Mouse (Mus musculus) frontal cortex, adult 2 months (tissue): ENCODE data around the gene Prkce. TPM values are rescaled to one million over a fixed set of nuclear protein-coding genes. Genes with fewer than 3 reads are reported as not detected.

ENCODE experiments used
- DNase-seq, 2 experiments: peaks; one replicate each; pipeline ENCODE4 v3.0.0; 2022; ENCODE audit warnings: low spot score in 1 of 2; ENCODE audit errors: extremely low spot score in 1 of 2
- polyA plus RNA-seq: library from polyadenylated mRNA; depleted of rRNA; stranded (reverse); fragments of >200 nt; gene quantifications from 2 replicates; pipeline ENCODE4 v1.2.3, GENCODE M21; 2012

Gene Prkce
- polyA plus RNA-seq, 1 experiment: 96.6 TPM

GRCm38 (mm10) chr17:86286747-86287271 is 119.2 kb downstream of the Prkce start:
- no peak for DNase-seq

GRCm38 (mm10) chr17:86292711-86293110 is 125.1 kb downstream of the Prkce start:
- DNase-seq: no peak

GRCm38 (mm10) chr17:86293247-86293744 is 125.7 kb downstream of the Prkce start:
- DNase-seq: peak in 1 of 2 experiments; percentile 61

- no peak for DNase-seq
Observed at GRCm38 (mm10) chr17:86299576-86299975, 132.0 kb downstream of the Prkce start.

GRCm38 (mm10) chr17:86300774-86301595 is 133.4 kb downstream of the Prkce start:
- peak; percentile 84 to 87 for DNase-seq

GRCm38 (mm10) chr17:86302266-86302665 is 134.7 kb downstream of the Prkce start:
- DNase-seq: peak; percentile 22 to 42

GRCm38 (mm10) chr17:86302861-86303331 is 135.3 kb downstream of the Prkce start:
- no peak for DNase-seq

GRCm38 (mm10) chr17:86303401-86304243 is 136.0 kb downstream of the Prkce start:
- DNase-seq: no peak

GRCm38 (mm10) chr17:86304923-86305630 is 137.5 kb downstream of the Prkce start:
- no peak for DNase-seq

GRCm38 (mm10) chr17:86306161-86306560 is 138.6 kb downstream of the Prkce start:
- DNase-seq: no peak

- no peak for DNase-seq
Observed at GRCm38 (mm10) chr17:86313413-86314139, 146.0 kb downstream of the Prkce start.

- DNase-seq: no peak
Observed at GRCm38 (mm10) chr17:86315874-86316273, 148.3 kb downstream of the Prkce start.

GRCm38 (mm10) chr17:86316771-86317170 is 149.2 kb downstream of the Prkce start:
- DNase-seq: no peak

- DNase-seq: no peak
Observed at GRCm38 (mm10) chr17:86317197-86317596, 149.6 kb downstream of the Prkce start.

- peak; percentile 64 to 84 for DNase-seq
Observed at GRCm38 (mm10) chr17:86319967-86320602, 152.5 kb downstream of the Prkce start.

GRCm38 (mm10) chr17:86322840-86323239 is 155.3 kb downstream of the Prkce start:
- no peak for DNase-seq

- no peak for DNase-seq
Observed at GRCm38 (mm10) chr17:86323310-86323709, 155.7 kb downstream of the Prkce start.

GRCm38 (mm10) chr17:86323909-86324686 is 156.5 kb downstream of the Prkce start:
- DNase-seq: no peak
